Mouse (Mus musculus) embryo, embryonic 10 days (tissue): ENCODE measurements at regions not wholly inside any gene's neighbourhood (a gene's known extent, or its start where the extent isn't known, plus 50 kb on each side); places are given as distances from the start of the nearest gene placed in this dataset.

Experiments used
- DNase-seq: peaks from one replicate; pipeline ENCODE4 v3.0.0-alpha.2; 2015; ENCODE audit warnings: low spot score

DNA sequence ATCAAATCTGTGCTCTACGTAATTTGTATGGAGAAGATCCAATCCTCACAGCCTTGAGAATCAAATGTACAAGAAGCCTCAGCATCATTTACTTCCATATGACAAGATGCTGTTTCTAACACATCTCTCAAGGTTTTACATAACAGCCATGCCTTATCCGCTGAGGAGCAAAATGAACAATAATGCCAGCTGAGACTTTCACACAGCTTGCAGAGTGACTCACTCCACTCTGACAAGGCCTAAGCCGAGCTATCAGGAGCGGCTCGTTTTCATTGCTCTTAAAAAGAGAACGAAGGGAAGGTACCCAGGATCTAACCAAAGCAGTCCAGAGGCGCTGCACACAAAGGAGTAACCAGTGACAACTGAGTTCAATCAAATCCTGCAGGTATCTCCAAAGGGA lies 803.5 kb downstream of the Efna5 start:
- no peak for DNase-seq

- no peak for DNase-seq
Observed at GRCm38 (mm10) chr17:62064939-62065338, 816.2 kb downstream of the Efna5 start.

- peak; percentile 41 for DNase-seq
Observed at GRCm38 (mm10) chr17:62058016-62058415, 823.1 kb downstream of the Efna5 start.

GRCm38 (mm10) chr17:62054801-62055200 lies 826.3 kb downstream of the Efna5 start:
- no peak for DNase-seq

GRCm38 (mm10) chr17:62048989-62049388 lies 832.1 kb downstream of the Efna5 start:
- no peak for DNase-seq

DNA sequence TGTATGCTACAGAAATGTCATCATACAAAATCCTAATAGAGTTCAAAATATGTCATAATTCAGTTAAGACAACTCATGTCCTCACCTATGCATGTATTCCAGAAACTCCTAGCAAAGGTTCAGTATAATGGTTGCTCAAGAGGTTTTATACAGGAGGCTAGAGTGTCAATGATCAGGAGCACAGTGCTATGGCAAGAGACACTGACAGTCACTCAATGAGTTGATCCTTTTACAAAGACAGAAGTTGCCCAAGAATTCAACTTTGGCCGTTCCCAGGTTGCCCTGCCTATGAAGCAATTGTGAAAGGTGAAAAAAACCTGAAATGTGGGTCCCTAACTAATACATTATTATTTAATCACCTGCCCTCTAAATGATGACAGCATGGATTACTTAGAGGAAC lies 850.5 kb downstream of the Efna5 start:
- DNase-seq, result no peak
